Comparison of ENCODE assay signal across 12 mouse cellular contexts in genomic region chr4:135834124-135834717, GRCm38 (mm10). TPM values are rescaled to one million over a fixed set of nuclear protein-coding genes. Genes with fewer than 3 reads are reported as not detected.
DNase-seq lines count a peak whose midpoint lies in the region; ATAC-seq and TF ChIP-seq lines count a peak whose summit lies in the region.
"Had no signal": no experiment of that assay in that cellular context is flagged by ENCODE, and none has a peak within 500 bp of the region (broad histone marks: within the 10 kb centered on the region; RNA-seq: fewer than 3 reads in every experiment).

No protein-coding gene starts in this region.

- H3K36me3 ChIP-seq in lung, embryonic 15.5 days: no peaks in the 10 kb centered on the region
- no peaks in the 10 kb centered on the region for H3K36me3 ChIP-seq in hindbrain, postnatal 0 days (ENCODE audit: insufficient read depth, low read length)
- no peaks in the 10 kb centered on the region for H3K36me3 ChIP-seq in stomach, postnatal 0 days (ENCODE audit: control insufficient read depth, insufficient read depth, low read length)
- H3K36me3 ChIP-seq: embryonic facial prominence, embryonic 12.5 days had no signal

- ATAC-seq in lung, embryonic 15.5 days (ENCODE audit: borderline replicate concordance, extremely low read depth, low FRiP score, low TSS enrichment): no peak
- ATAC-seq in hindbrain, postnatal 0 days: 0 out of 2 replicates have a peak, but pooled peaks have one; percentile 27
- ATAC-seq in stomach, postnatal 0 days (ENCODE audit: low FRiP score, low TSS enrichment): 0 out of 2 replicates have a peak, but pooled peaks have one; percentile 16
- ATAC-seq: intestine, postnatal 0 days had no signal

- peak; percentile 12 to 46 for DNase-seq in cerebellum, postnatal 14 days
- no peak for DNase-seq in cerebellum, adult 9-10 months
- no peak for DNase-seq in lung, postnatal 10 days
- peak; percentile 18 for DNase-seq in hindbrain, postnatal 0 days (ENCODE audit: low spot score)
- no peak for DNase-seq in stomach, postnatal 0 days (ENCODE audit: low spot score)
- DNase-seq in layer of hippocampus, adult 9-10 months (ENCODE audit: low spot score): no peak
- no peak for DNase-seq in urinary bladder, postnatal 36 days (ENCODE audit: low spot score in 2 of 2)
- DNase-seq: cerebellum, adult 2 months; lung, adult 2 months had no signal

- no peak overlapping the region for H3K4me3 ChIP-seq in lung, embryonic 15.5 days
- H3K4me3 ChIP-seq in hindbrain, postnatal 0 days (ENCODE audit: low read length): no peak overlapping the region
- no peak overlapping the region for H3K4me3 ChIP-seq in stomach, postnatal 0 days (ENCODE audit: low read depth, low read length)
- H3K4me3 ChIP-seq: embryonic facial prominence, embryonic 12.5 days had no signal

- H3K27ac ChIP-seq in lung, embryonic 15.5 days: 0 out of 2 replicates have a peak overlapping the region, but pooled peaks have one; percentile 60
- H3K27ac ChIP-seq in hindbrain, postnatal 0 days: peak overlapping the region; percentile 75
- H3K27ac ChIP-seq in stomach, postnatal 0 days (replicated peaks): no peak overlapping the region

- TF ChIP-seq EP300 in stomach, postnatal 0 days (optimal IDR thresholded peaks at IDR 0.05): no peak

- no peaks in the 10 kb centered on the region for H3K9me3 ChIP-seq in lung, embryonic 15.5 days
- no peaks in the 10 kb centered on the region for H3K9me3 ChIP-seq in hindbrain, postnatal 0 days (ENCODE audit: low read length)
- no peaks in the 10 kb centered on the region for H3K9me3 ChIP-seq in stomach, postnatal 0 days (ENCODE audit: control insufficient read depth, low read length)
- H3K9me3 ChIP-seq: embryonic facial prominence, embryonic 12.5 days had no signal

- no peak overlapping the region for H3K4me2 ChIP-seq in lung, embryonic 15.5 days
- H3K4me2 ChIP-seq in hindbrain, postnatal 0 days (ENCODE audit: low read depth, low read length): no peak overlapping the region
- no peak overlapping the region for H3K4me2 ChIP-seq in stomach, postnatal 0 days (replicated peaks; ENCODE audit: low read depth)
- H3K4me2 ChIP-seq: embryonic facial prominence, embryonic 12.5 days had no signal

- H3K4me1 ChIP-seq in lung, embryonic 15.5 days: peaks cover 28% of the 10 kb centered on the region
- H3K4me1 ChIP-seq in hindbrain, postnatal 0 days (ENCODE audit: insufficient read depth, low read length): peaks cover 18% of the 10 kb centered on the region; the same call in 1 of the 2 replicates
- H3K4me1 ChIP-seq in stomach, postnatal 0 days (replicated peaks; ENCODE audit: control insufficient read depth, insufficient read depth): peaks cover 1% of the 10 kb centered on the region; the same call in 1 of the 2 replicates

- no peak overlapping the region for H3K9ac ChIP-seq in lung, embryonic 15.5 days
- H3K9ac ChIP-seq in hindbrain, postnatal 0 days (replicated peaks; ENCODE audit: low read length): no peak overlapping the region
- H3K9ac ChIP-seq in stomach, postnatal 0 days (ENCODE audit: low read length): no peak overlapping the region
- H3K9ac ChIP-seq: embryonic facial prominence, embryonic 12.5 days had no signal

- no peaks in the 10 kb centered on the region for H3K27me3 ChIP-seq in lung, embryonic 15.5 days
- no peaks in the 10 kb centered on the region for H3K27me3 ChIP-seq in hindbrain, postnatal 0 days (ENCODE audit: insufficient read depth, low read length)
- H3K27me3 ChIP-seq in stomach, postnatal 0 days (ENCODE audit: control insufficient read depth, insufficient read depth, low read length): no peaks in the 10 kb centered on the region
- H3K27me3 ChIP-seq: embryonic facial prominence, embryonic 12.5 days had no signal

- TF ChIP-seq CTCF in hindbrain, postnatal 0 days (IDR thresholded peaks at IDR 0.05; ENCODE audit: low read depth): no peak
- TF ChIP-seq CTCF in stomach, postnatal 0 days (IDR thresholded peaks at IDR 0.05; ENCODE audit: low read depth): no peak

- WGBS in lung, embryonic 15.5 days: 77% methylated on average over 8 of the region's 8 CpGs
- WGBS in hindbrain, postnatal 0 days: 81% methylated on average over 8 of the region's 8 CpGs
- 86% methylated on average over 8 of the region's 8 CpGs for WGBS in stomach, postnatal 0 days

RNA-seq across cellular contexts. Expression of gene Srsf10, which starts 21.3 kb away (rescaled TPM):
- 265 and 267 TPM in 2 replicates for polyA plus RNA-seq in lung, embryonic 15.5 days (2015; fragmentation: Nextera tagmentation; extraction: Ambion mirVana)
- total RNA-seq in hindbrain, postnatal 0 days (2014; rRNA removed): 52.8 and 61.0 TPM in 2 replicates
- 147 and 155 TPM in 2 replicates for polyA plus RNA-seq in hindbrain, postnatal 0 days (2015; fragmentation: Nextera tagmentation; extraction: Ambion mirVana)
- 83.7 and 88.1 TPM in 2 replicates for polyA plus RNA-seq in stomach, postnatal 0 days (2015; fragmentation: Nextera tagmentation; extraction: Ambion mirVana)

RNA-seq across cellular contexts. Expression of gene Pnrc2, which starts 39.4 kb away (rescaled TPM):
- polyA plus RNA-seq in lung, embryonic 15.5 days (2015; fragmentation: Nextera tagmentation; extraction: Ambion mirVana): 210 and 220 TPM in 2 replicates
- total RNA-seq in hindbrain, postnatal 0 days (2014; rRNA removed): 54.9 and 55.0 TPM in 2 replicates
- polyA plus RNA-seq in hindbrain, postnatal 0 days (2015; fragmentation: Nextera tagmentation; extraction: Ambion mirVana): 81.7 and 90.4 TPM in 2 replicates
- polyA plus RNA-seq in stomach, postnatal 0 days (2015; fragmentation: Nextera tagmentation; extraction: Ambion mirVana): 101 TPM in 2 replicates

Comparison
In these comparisons a context has a peak if more than half of its experiments do, and no peak if none do; other contexts are left out.
1. DNase-seq: peak in cerebellum, postnatal 14 days (2 of 2) and hindbrain, postnatal 0 days (single experiment); none in cerebellum, adult 9-10 months (single experiment), lung, postnatal 10 days (single experiment), stomach, postnatal 0 days (single experiment), layer of hippocampus, adult 9-10 months (single experiment) and urinary bladder, postnatal 36 days (0 of 2).